Mouse (Mus musculus): ENCODE measurements around the gene Abhd12. TPM values are rescaled to one million over a fixed set of nuclear protein-coding genes. Genes with fewer than 3 reads are reported as not detected.

Abhd12 gene
- polyA plus RNA-seq, 1 experiment from 2014 or later, result 41.5 TPM

DNA sequence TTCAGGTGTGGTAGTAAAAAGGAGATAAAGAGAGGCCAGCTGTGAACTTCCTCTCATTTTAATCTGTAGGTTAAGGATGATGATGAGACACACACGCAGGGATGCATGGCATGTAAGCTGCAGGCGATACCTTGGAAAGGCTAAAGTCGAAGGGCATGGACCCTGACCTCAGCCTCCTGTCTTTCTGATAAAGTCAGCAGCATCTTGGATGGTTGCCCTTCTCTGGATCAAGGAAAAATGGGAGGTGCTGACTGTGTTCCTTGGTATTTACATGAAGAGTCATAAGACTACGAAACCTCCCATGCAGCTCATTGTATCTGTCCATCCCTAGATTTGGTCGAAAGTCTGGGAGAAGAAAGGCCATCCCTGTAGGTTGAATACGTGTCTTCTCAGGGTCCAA, 4.2 kb downstream of the Abhd12 start:
- H3K27me3 ChIP-seq (replicated peaks; ENCODE audit: control insufficient read depth, insufficient read depth, low read length), result no peaks in the 10 kb centered on the region
- no peak overlapping the region for H3K9ac ChIP-seq (ENCODE audit: low read depth, low read length)
- 65% methylated on average over 6 of the region's 6 CpGs for WGBS
- no peak for TF ChIP-seq CTCF (IDR thresholded peaks at IDR 0.05; ENCODE audit: low read depth)
- ATAC-seq, result peak; percentile 14; the same call in 1 of the 2 replicates
- H3K4me1 ChIP-seq (replicated peaks; ENCODE audit: control insufficient read depth, insufficient read depth, low read length), result no peaks in the 10 kb centered on the region
- H3K27ac ChIP-seq (ENCODE audit: low read depth, low read length), result no peak overlapping the region
- H3K9me3 ChIP-seq (ENCODE audit: control insufficient read depth), result no peaks in the 10 kb centered on the region
- H3K4me3 ChIP-seq (ENCODE audit: low read depth, low read length), result no peak overlapping the region
- no peak overlapping the region for H3K4me2 ChIP-seq (replicated peaks; ENCODE audit: low read depth)
- no peaks in the 10 kb centered on the region for H3K36me3 ChIP-seq (ENCODE audit: control insufficient read depth, insufficient read depth)

GRCm38 (mm10) chr2:150895691-150896252, 8.8 kb downstream of the Abhd12 start:
- Histone ChIP-seq H3K4me1 (replicated peaks; ENCODE audit: control insufficient read depth, insufficient read depth, low read length) (no peaks in the 10 kb centered on the region), H3K9me3 (ENCODE audit: control insufficient read depth) (no peaks in the 10 kb centered on the region), H3K36me3 (ENCODE audit: control insufficient read depth, insufficient read depth) (no peaks in the 10 kb centered on the region), H3K27ac (ENCODE audit: low read depth, low read length) (no peak overlapping the region), H3K4me3 (ENCODE audit: low read depth, low read length) (no peak overlapping the region), H3K4me2 (replicated peaks; ENCODE audit: low read depth) (no peak overlapping the region), H3K9ac (ENCODE audit: low read depth, low read length) (no peak overlapping the region), H3K27me3 (replicated peaks; ENCODE audit: control insufficient read depth, insufficient read depth, low read length) (no peaks in the 10 kb centered on the region)
- no peak for TF ChIP-seq CTCF (IDR thresholded peaks at IDR 0.05; ENCODE audit: low read depth)
- ATAC-seq, result no peak
- 84% methylated on average over 7 of the region's 7 CpGs for WGBS

- Histone ChIP-seq H3K27ac (ENCODE audit: low read depth, low read length) (no peak overlapping the region), H3K4me3 (ENCODE audit: low read depth, low read length) (no peak overlapping the region), H3K4me1 (replicated peaks; ENCODE audit: control insufficient read depth, insufficient read depth, low read length) (no peaks in the 10 kb centered on the region), H3K9me3 (ENCODE audit: control insufficient read depth) (no peaks in the 10 kb centered on the region), H3K36me3 (ENCODE audit: control insufficient read depth, insufficient read depth) (no peaks in the 10 kb centered on the region), H3K27me3 (replicated peaks; ENCODE audit: control insufficient read depth, insufficient read depth, low read length) (no peaks in the 10 kb centered on the region), H3K9ac (ENCODE audit: low read depth, low read length) (no peak overlapping the region), H3K4me2 (replicated peaks; ENCODE audit: low read depth) (no peak overlapping the region)
- no peak for TF ChIP-seq CTCF (IDR thresholded peaks at IDR 0.05; ENCODE audit: low read depth)
- 82% methylated on average over 2 of the region's 2 CpGs for WGBS
- no peak for ATAC-seq
These were observed 9.8 kb downstream of the Abhd12 start for GRCm38 (mm10) chr2:150894617-150895267.

GRCm38 (mm10) chr2:150887370-150887769, 17.2 kb downstream of the Abhd12 start:
- H3K9me3 ChIP-seq (ENCODE audit: control insufficient read depth), result no peaks in the 10 kb centered on the region
- H3K27me3 ChIP-seq (replicated peaks; ENCODE audit: control insufficient read depth, insufficient read depth, low read length), result no peaks in the 10 kb centered on the region
- no peaks in the 10 kb centered on the region for H3K4me1 ChIP-seq (replicated peaks; ENCODE audit: control insufficient read depth, insufficient read depth, low read length)
- H3K4me3 ChIP-seq (ENCODE audit: low read depth, low read length), result no peak overlapping the region
- H3K4me2 ChIP-seq (replicated peaks; ENCODE audit: low read depth), result no peak overlapping the region
- H3K27ac ChIP-seq (ENCODE audit: low read depth, low read length), result no peak overlapping the region
- H3K36me3 ChIP-seq (ENCODE audit: control insufficient read depth, insufficient read depth), result no peaks in the 10 kb centered on the region
- no peak for ATAC-seq
- TF ChIP-seq CTCF (IDR thresholded peaks at IDR 0.05; ENCODE audit: low read depth), result no peak
- WGBS, result 53% methylated on average over 2 of the region's 2 CpGs
- no peak overlapping the region for H3K9ac ChIP-seq (ENCODE audit: low read depth, low read length)

DNA sequence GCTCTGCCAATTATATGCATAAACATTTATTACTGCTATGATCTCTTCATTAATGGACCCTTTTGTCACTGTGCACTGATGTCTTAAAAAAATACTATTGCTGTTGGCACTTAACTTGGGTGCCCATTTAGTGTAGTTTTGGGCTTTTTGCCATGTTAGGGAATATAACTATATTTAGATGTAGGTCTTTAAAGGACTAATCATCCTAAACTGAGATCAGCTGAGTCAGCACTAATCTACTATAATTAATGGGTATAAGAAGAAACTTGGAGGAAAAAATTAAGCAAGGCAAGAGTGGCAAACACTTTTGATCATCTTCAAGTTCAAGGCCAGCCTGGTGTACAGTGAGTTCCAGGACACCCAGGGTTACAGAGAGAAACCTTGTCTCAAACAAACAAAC, 18.2 kb downstream of the Abhd12 start:
- H3K27ac ChIP-seq (ENCODE audit: low read depth, low read length), result no peak overlapping the region
- no peaks in the 10 kb centered on the region for H3K4me1 ChIP-seq (replicated peaks; ENCODE audit: control insufficient read depth, insufficient read depth, low read length)
- TF ChIP-seq CTCF (IDR thresholded peaks at IDR 0.05; ENCODE audit: low read depth), result no peak
- H3K9ac ChIP-seq (ENCODE audit: low read depth, low read length), result no peak overlapping the region
- no peaks in the 10 kb centered on the region for H3K27me3 ChIP-seq (replicated peaks; ENCODE audit: control insufficient read depth, insufficient read depth, low read length)
- H3K4me2 ChIP-seq (replicated peaks; ENCODE audit: low read depth), result no peak overlapping the region
- H3K36me3 ChIP-seq (ENCODE audit: control insufficient read depth, insufficient read depth), result no peaks in the 10 kb centered on the region
- no peaks in the 10 kb centered on the region for H3K9me3 ChIP-seq (ENCODE audit: control insufficient read depth)
- no peak for ATAC-seq
- H3K4me3 ChIP-seq (ENCODE audit: low read depth, low read length), result no peak overlapping the region

DNA sequence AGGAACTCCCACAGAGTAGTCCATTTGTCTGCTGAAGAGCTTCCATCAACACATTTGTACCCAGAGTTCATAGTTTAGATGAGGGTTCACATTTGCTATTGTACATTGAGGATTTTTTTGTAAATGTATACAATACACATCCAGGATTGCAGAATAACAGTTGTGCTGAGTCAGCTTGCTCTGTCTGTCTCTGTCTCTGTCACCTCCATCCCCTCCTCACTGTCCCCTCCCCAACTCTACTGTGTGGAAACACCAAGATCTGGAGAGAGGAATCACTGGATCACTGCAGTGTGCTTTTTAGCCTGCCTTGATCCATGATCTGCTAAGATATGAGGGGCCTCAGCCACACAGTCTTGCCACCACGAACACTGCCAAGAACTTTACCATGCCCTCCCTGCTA, 18.7 kb downstream of the Abhd12 start:
- WGBS, result 74% methylated on average over 1 of the region's 1 CpGs
- Histone ChIP-seq H3K9me3 (ENCODE audit: control insufficient read depth) (no peaks in the 10 kb centered on the region), H3K4me3 (ENCODE audit: low read depth, low read length) (no peak overlapping the region), H3K27me3 (replicated peaks; ENCODE audit: control insufficient read depth, insufficient read depth, low read length) (no peaks in the 10 kb centered on the region), H3K36me3 (ENCODE audit: control insufficient read depth, insufficient read depth) (no peaks in the 10 kb centered on the region), H3K4me1 (replicated peaks; ENCODE audit: control insufficient read depth, insufficient read depth, low read length) (no peaks in the 10 kb centered on the region), H3K27ac (ENCODE audit: low read depth, low read length) (no peak overlapping the region), H3K9ac (ENCODE audit: low read depth, low read length) (no peak overlapping the region), H3K4me2 (replicated peaks; ENCODE audit: low read depth) (no peak overlapping the region)
- ATAC-seq, result no peak
- TF ChIP-seq CTCF (IDR thresholded peaks at IDR 0.05; ENCODE audit: low read depth), result no peak

Data from intestine, postnatal 0 days (tissue).